Mouse (Mus musculus): ENCODE results near the gene Gm853.

DNA sequence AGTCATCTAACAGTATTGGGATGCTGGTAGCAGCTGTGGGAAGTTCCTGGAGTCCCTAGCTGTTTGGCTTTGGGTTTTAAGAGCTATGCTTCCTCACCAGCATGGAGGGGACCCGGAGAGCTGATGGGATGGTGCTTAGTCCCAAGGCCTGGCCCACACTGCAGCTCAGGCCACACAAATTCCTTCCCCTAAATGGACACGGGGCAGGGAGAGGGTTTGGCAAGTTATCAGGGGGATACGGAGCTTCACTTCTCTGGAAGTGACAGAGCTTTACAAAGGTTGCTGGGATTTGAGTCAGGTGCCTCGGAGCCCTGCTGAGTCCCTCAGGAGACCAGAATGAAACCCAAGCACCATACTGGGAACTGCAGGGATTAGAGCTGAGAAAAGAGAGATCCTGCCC is 60.9 kb downstream of the Gm853 start:
- TF ChIP-seq CTCF (IDR thresholded peaks at IDR 0.05) (no peak), EP300 (IDR thresholded peaks at IDR 0.05) (no peak)

All from lung, postnatal 0 days (tissue).